Comparison of ENCODE assay signal across 9 mouse cellular contexts in genomic region chr7:142016562-142016961, GRCm38 (mm10). TPM values are rescaled to one million over a fixed set of nuclear protein-coding genes. Genes with fewer than 3 reads are reported as not detected.
DNase-seq lines count a peak whose midpoint lies in the region; ATAC-seq and TF ChIP-seq lines count a peak whose summit lies in the region.
"Had no signal": no experiment of that assay in that cellular context is flagged by ENCODE, and none has a peak within 500 bp of the region (broad histone marks: within the 10 kb centered on the region; RNA-seq: fewer than 3 reads in every experiment).

No protein-coding gene starts in this region.

- peaks cover 33% of the 10 kb centered on the region for H3K36me3 ChIP-seq in midbrain, embryonic 14.5 days (ENCODE audit: control insufficient read depth, insufficient read depth, low read length)
- peaks cover 43% of the 10 kb centered on the region for H3K36me3 ChIP-seq in midbrain, embryonic 10.5 days

- TF ChIP-seq POLR2A in bone marrow, adult 2 months (IDR thresholded peaks at IDR 0.05; ENCODE audit: borderline replicate concordance, control insufficient read depth, low read depth, low read length): no peak

- H3K27me3 ChIP-seq in midbrain, embryonic 14.5 days (ENCODE audit: control insufficient read depth, insufficient read depth, low read length): no peaks in the 10 kb centered on the region
- no peaks in the 10 kb centered on the region for H3K27me3 ChIP-seq in midbrain, embryonic 10.5 days (ENCODE audit: low read depth, poor library complexity, severe bottlenecking)
- H3K27me3 ChIP-seq: limb, embryonic 15.5 days had no signal

- H3K4me2 ChIP-seq in midbrain, embryonic 14.5 days (ENCODE audit: low read length): no peak overlapping the region
- H3K4me2 ChIP-seq: limb, embryonic 15.5 days had no signal

- no peak overlapping the region; the same call in 1 of the 2 replicates for H3K9ac ChIP-seq in midbrain, embryonic 14.5 days (replicated peaks; ENCODE audit: low read length)
- H3K9ac ChIP-seq: limb, embryonic 15.5 days had no signal

- peak; percentile 55 for DNase-seq in cerebellum, adult 9-10 months
- no peak for DNase-seq in cerebellum, adult 8-10 months
- DNase-seq in midbrain, embryonic 14.5 days: peak; percentile 78
- no peak for DNase-seq in midbrain, embryonic 10.5 days (ENCODE audit: low spot score)
- peak; percentile 62 for DNase-seq in induced T-regulatory cell, adult 2 months (ENCODE audit: low read depth)
- no peak for DNase-seq in spleen, adult 12 weeks (ENCODE audit: low spot score)

- H3K4me3 ChIP-seq in midbrain, embryonic 14.5 days (replicated peaks; ENCODE audit: low read depth, low read length): no peak overlapping the region
- no peak overlapping the region for H3K4me3 ChIP-seq in midbrain, embryonic 10.5 days
- no peak overlapping the region for H3K4me3 ChIP-seq in bone marrow, adult 2 months (replicated peaks; ENCODE audit: control insufficient read depth, low read depth, low read length)
- H3K4me3 ChIP-seq: limb, embryonic 15.5 days had no signal

- H3K9me3 ChIP-seq in midbrain, embryonic 14.5 days (ENCODE audit: control insufficient read depth, low read length): no peaks in the 10 kb centered on the region
- no peaks in the 10 kb centered on the region for H3K9me3 ChIP-seq in midbrain, embryonic 10.5 days (replicated peaks)
- H3K9me3 ChIP-seq: limb, embryonic 15.5 days had no signal

- TF ChIP-seq CTCF in bone marrow, adult 2 months (IDR thresholded peaks at IDR 0.05; ENCODE audit: control insufficient read depth, insufficient read depth, low read length): peak; percentile 74

- no peak overlapping the region for H3K27ac ChIP-seq in midbrain, embryonic 14.5 days (replicated peaks; ENCODE audit: low read depth, low read length)
- H3K27ac ChIP-seq in midbrain, embryonic 10.5 days (replicated peaks): no peak overlapping the region
- H3K27ac ChIP-seq in bone marrow, adult 2 months (ENCODE audit: control insufficient read depth, insufficient read depth, low read depth, low read length, poor library complexity): no peak overlapping the region
- H3K27ac ChIP-seq: limb, embryonic 15.5 days had no signal

- WGBS in midbrain, embryonic 14.5 days: 67% methylated on average over 1 of the region's 1 CpGs
- WGBS in midbrain, embryonic 10.5 days: 79% methylated on average over 1 of the region's 1 CpGs
- WGBS in bone marrow, adult 2 months: 57% methylated on average over 1 of the region's 1 CpGs

- H3K4me1 ChIP-seq in midbrain, embryonic 14.5 days (ENCODE audit: control insufficient read depth, insufficient read depth, low read length): no peaks in the 10 kb centered on the region
- H3K4me1 ChIP-seq in midbrain, embryonic 10.5 days: no peaks in the 10 kb centered on the region; the same call in 1 of the 2 replicates
- H3K4me1 ChIP-seq in bone marrow, adult 2 months (ENCODE audit: control insufficient read depth, insufficient read depth, low read length): no peaks in the 10 kb centered on the region

- ATAC-seq in midbrain, embryonic 14.5 days (ENCODE audit: low FRiP score, low TSS enrichment): no peak
- ATAC-seq in megakaryocyte-erythroid progenitor cell, adult 5-6 weeks (replicated peaks; ENCODE audit: low FRiP score, low TSS enrichment, poor library complexity, severe bottlenecking): peak; percentile 67; the same call in 1 of the 2 replicates

RNA-seq across cellular contexts. Expression of gene Mob2, which starts 44.3 kb away (rescaled TPM):
- polyA plus RNA-seq in midbrain, embryonic 14.5 days (2014; fragmentation: Nextera tagmentation; extraction: Ambion mirVana): 53.5 and 57.2 TPM in 2 replicates
- 62.2 and 64.0 TPM in 2 replicates for polyA plus RNA-seq in midbrain, embryonic 10.5 days (2016; fragmentation: Nextera tagmentation; extraction: Ambion mirVana)
- polyA plus RNA-seq in bone marrow, adult 2 months (2011; ENCODE audit: insufficient read depth, insufficient read length, low replicate concordance, missing spikeins): 28.2 and 34.3 TPM in 2 replicates
- 39.5 and 41.5 TPM in 2 replicates for total RNA-seq in megakaryocyte-erythroid progenitor cell, adult 5-6 weeks (2014; fragmentation: Nextera tagmentation)
- total RNA-seq in megakaryocyte-erythroid progenitor cell, adult 5-6 weeks (2017): 36.2 and 37.3 TPM in 2 replicates

Comparison
In these comparisons a context has a peak if more than half of its experiments do, and no peak if none do; other contexts are left out.
1. DNase-seq: peak in cerebellum, adult 9-10 months (single experiment), midbrain, embryonic 14.5 days (single experiment) and induced T-regulatory cell, adult 2 months (single experiment); none in cerebellum, adult 8-10 months (single experiment), midbrain, embryonic 10.5 days (single experiment) and spleen, adult 12 weeks (single experiment).